Mouse (Mus musculus) frontal cortex, adult (tissue): ENCODE measurements around the gene Cic.
"Not testable (repeated sequence)": the region's sequence is repeated elsewhere in the genome, so short reads cannot be mapped to it uniquely, and the experiment has no call there.

Experiments
- ATAC-seq: cut with Nextera tagmentation; 2 replicates; pipeline ENCODE4 v1.9.2; 2017; ENCODE audit warnings: mild to moderate bottlenecking, moderate library complexity, mixed read lengths; ENCODE audit not compliant: low TSS enrichment

Gene Cic

GRCm38 (mm10) chr7:25305956-25306613, 38.6 kb downstream of the Cic start, which contains the start of gene Tmem145:
Gene Tmem145 (plus strand): TSS chr7:25306106.
- peak; percentile 74; the same call in 1 of the 2 replicates for ATAC-seq

DNA sequence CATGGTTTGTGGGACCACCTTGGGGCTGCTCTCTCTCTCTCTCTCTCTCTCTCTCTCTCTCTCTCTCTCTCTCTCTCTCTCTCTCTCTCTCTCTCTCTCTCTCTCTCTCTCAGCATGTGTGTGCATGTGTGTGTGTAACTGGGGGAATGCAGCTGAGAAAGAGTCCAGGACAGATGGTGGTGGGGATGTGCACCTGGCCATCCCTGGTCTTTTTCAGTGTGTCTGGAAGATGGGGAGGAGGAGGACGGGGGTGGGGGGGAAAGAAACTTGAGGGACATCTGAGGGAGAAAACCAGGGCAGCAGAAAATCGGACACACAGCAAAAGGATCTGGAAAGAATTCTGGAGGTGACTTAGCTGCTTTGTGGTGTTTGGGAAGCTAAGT, 39.1 kb downstream of the Cic start:
- peak; percentile 28; the same call in 1 of the 2 replicates for ATAC-seq

DNA sequence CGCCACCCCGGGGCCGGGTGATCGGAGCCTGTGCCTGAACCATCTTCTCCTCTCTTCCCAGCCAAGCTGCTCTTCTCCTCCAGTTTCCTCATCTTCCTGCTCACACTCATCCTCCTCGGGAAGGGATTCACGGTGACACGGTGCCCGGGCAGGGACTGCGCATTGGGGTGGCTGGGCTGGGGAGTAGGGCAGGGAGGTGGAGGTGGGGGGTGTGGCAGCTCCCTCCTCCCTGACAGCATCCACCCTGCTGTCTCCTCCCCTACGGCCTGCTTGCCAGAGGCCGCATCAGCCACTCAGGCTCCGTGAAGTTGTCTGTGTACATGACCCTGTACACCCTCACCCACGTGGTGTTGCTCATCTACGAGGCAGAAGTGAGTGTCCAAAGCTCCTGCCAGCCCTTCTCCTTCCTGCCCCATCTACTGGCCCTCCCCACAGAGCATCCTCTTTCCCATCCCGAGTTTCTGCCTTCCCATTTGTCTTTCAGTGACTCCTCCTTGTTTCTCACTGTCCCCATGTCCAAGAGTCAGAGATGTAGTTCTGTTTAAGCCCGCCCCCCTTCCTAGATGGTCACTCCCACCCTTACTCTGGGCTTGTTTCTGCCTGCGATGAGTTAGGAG, 41.3 kb downstream of the Cic start:
- ATAC-seq = no peak

GRCm38 (mm10) chr7:25309425-25309824, 41.9 kb downstream of the Cic start:
- ATAC-seq = no peak

DNA sequence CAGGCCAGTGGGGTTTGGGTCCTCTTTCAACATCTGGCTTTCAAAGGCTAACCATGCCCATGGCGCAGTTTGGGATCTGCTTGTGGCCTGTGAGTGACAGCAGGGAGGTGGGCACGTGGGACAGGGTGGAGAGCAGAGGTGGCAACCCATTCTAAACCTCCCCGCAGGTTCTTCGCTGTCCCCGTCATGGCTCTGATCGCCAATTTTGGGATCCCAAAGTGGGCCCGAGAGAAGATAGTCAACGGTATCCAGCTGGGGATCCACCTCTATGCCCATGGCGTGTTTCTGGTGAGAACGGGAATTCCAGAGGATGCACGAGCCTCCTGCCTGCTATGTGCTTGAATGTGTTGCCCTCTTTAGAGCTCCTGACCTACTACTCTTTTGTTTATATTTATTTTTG, 43.7 kb downstream of the Cic start:
- ATAC-seq = no peak

GRCm38 (mm10) chr7:25313325-25313724, 45.8 kb downstream of the Cic start:
- ATAC-seq = no peak

DNA sequence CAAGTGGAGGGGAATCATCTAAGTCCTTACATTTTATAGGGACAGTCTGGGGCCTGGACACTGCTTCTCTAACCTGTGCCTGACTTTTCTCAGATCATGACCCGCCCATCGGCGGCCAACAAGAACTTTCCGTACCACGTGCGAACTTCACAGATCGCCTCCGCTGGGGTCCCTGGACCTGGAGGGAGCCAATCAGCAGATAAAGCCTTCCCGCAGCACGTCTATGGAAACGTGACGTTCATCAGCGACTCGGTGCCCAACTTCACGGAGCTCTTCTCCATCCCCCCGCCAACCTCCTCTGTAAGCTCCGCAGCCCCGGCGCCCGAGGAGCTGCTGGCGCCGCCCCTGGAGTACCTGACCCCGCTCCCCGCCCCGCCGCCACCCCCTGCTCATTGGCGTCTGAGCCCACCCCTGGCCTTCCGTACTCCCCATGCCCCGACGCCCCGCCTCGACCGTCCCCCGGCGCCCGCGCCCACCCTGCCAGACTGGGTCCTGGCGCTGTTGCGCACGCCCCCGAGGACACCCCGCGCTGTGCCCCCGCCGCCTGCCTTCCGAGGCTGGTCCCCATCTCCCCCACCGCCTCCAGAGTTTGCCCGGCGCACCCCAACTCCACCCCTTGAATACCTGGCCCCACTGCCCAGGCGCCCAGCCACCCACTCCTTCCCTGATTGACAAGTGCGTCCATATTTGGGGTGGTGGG, 47.3 kb downstream of the Cic start:
- ATAC-seq = no peak

GRCm38 (mm10) chr7:25315306-25316041, 48.0 kb downstream of the Cic start:
- ATAC-seq = no peak

DNA sequence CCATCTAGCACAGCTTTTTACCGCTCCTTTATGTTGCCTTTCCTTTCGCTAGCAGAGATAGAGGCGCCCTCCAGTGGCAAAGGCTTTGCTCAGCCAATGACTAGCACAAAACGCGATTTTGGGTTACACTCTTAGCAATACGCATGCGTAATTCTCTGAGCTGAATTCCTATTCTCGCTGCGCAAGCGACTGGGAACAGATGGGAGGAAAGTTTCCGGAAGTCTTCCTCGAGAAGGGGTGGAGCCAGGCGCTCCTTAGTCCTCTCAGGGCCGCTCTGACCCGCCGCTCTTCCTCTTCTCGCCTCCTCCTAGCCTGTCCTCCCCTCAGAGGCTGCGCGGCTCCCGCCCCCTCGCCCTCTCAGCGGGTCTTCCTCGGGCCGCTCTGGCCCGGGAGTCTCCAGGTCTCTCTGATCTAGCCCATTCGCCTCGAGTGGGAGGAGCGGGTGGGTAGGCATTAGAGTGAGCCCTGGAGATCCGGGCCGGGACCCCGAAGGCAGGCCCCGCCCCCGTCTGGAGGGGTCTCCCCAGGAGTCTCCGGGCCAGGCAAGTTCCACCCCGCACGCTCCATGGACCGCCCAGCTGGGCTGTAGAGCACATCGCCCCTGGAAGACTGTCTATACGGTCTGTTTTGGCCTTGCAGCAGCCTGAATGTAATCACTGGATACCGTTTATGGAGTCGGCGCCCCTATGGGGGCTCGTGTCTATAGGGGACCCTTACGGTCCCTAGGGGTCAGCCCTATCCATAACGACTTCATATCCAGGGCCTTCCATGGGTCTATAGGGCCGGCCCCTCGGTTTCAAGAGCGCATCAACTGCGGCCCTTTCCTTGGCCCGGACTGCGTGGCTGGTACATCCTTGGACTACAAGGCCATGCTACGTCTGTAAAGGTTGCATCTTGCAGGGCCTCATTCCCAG, 49.3 kb downstream of the Cic start, which contains the start of gene Megf8:
Gene Megf8, plus strand, starts transcription at position 633 of the 914 bp plus-strand sequence.
- ATAC-seq = peak; percentile 95

DNA sequence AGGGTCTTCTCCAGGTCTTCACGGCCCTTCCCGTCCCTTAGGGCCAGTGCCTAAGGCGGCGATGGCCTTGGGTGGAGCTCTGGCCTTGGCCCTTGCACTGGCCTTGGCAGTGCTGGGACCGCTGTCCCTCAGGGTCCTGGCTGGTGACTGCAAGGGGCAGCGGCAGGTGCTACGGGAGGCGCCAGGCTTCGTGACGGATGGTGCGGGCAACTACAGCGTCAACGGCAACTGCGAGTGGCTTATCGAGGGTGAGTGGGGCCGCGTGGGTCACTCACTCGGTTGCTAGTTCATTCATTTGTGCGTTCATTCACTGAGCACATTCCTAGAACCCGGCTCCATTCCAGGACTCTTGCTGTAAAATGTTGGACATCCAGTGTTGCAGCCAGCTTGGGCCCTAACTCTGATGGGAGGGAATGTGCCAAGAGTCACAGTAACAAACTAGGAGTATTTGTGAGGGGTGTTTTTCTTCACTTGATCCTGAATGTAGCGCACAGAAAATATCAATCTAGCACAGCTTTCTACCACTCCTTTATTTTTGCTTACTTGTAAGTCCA, 50.0 kb downstream of the Cic start:
- no peak for ATAC-seq

DNA sequence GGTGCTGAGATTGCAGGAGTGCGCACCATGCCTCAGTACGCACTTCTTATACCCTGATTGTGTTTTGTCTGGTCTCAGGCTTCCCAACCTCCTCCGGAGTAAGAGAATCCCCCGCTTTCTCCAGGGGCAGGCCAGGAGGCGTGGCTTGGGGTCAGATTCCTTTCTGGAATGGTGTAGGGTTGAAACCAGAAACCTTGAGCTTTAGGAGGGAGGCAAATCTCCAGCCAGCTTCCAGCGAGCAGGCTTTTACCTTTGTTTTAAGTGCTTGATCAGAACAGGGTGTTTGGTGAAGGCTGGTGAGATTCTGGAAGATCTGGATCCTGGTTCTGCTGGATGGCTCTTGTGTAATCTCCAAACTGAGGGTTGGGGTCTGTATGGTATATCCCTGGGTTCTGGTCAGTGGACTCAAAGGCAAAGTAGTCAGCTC, 54.6 kb downstream of the Cic start:
- no peak for ATAC-seq

DNA sequence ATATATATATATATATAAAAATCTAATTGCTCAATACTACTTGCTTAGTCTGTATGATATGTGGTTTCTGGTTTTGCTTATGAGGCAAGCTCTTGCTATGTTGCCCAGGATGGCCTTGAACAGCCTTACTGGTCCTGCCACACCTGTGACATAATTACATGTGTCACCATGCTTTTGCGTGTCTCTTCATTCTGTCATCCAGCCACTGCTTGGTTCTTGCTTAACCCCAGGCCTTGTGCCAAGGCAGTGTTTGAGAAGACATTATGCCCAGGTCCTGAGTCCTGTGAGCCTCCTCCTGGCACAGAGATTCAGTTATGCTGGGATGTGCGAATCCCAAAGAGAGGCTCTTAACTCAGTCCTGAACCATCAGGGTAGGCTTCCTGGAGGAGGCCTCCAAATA, 55.7 kb downstream of the Cic start:
- ATAC-seq = no peak

- not testable (repeated sequence) for ATAC-seq
Measured at GRCm38 (mm10) chr7:25325431-25325830, 57.9 kb downstream of the Cic start.

DNA sequence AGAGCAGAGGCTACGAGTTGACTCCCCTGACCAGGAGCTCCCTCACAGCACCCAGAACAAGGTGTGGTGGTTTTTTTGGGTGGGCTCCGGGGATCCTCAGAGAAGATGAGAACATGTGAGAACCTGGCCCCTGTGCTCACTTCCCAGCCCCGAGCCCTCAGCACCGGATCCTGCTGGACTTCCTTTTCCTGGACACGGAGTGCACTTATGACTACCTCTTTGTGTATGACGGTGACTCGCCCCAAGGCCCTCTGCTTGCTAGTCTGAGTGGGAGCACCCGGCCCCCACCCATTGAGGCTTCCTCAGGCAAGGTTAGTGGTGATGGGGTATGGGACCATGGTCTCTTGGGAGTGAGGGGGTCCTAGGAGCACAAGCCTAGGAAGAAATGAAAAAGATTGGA, 58.7 kb downstream of the Cic start:
- ATAC-seq = no peak

DNA sequence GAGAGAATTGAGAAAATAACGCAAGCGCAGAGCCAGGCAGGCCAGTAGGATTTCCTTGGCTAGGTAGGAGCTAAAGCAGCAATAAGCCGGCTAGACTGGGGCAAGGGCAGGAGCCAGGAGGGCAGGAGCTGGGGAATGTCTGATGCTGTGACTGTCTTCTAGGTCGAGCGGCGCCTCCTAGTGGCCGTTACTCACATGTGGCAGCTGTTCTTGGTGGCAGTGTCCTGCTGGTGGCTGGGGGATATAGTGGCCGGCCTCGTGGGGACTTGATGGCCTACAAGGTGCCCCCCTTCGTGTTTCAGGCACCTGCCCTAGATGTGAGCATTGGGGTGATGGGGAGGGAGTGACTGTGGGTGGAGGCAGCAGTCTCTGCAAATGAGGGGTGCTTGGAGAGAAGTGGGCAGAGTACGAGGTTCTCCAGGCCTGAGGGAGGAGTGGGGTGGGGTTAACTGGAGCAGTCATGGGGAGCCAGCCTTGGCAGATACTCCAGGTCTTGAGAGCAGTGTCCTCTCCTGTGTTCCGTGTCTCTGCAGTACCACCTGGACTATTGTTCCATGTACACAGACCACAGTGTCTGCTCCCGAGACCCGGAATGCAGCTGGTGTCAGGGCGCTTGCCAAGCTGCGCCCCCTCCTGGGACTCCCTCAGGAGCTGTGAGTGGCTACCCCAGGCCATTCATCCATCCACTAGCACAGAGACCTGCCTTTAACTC, 66.2 kb downstream of the Cic start:
- ATAC-seq = peak; percentile 64; the same call in 1 of the 2 replicates

DNA sequence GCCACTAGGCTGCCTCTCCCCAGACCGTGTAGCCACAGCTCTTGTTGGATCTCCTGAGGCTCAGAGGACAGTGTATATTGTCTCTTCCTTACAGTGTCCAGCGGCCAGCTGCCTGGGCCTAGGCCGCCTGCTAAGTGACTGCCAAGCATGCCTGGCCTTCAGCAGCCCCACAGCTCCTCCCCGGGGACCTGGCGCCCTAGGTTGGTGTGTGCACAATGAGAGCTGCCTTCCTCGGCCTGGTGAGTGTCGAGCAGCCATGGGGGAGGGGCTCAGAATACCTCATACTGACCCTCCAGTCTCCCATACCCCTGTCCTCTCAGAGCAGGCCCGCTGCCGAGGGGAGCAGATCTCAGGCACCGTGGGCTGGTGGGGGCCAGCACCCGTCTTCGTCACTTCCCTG, 67.0 kb downstream of the Cic start:
- no peak for ATAC-seq

GRCm38 (mm10) chr7:25339329-25339728, 71.8 kb downstream of the Cic start:
- no peak for ATAC-seq

- no peak for ATAC-seq
Measured at GRCm38 (mm10) chr7:25341000-25341784, 73.7 kb downstream of the Cic start.
